Mouse (Mus musculus) hindbrain, postnatal 0 days (tissue): ENCODE measurements around the gene Phactr2. TPM values are rescaled to one million over a fixed set of nuclear protein-coding genes. Genes with fewer than 3 reads are reported as not detected.

Source experiments
- ATAC-seq: fragments of 200-750 bp; cut with Nextera tagmentation; 2 replicates; pipeline ENCODE4 v1.8.0; 2017; ENCODE audit warnings: mild to moderate bottlenecking, moderate TSS enrichment, moderate library complexity
- DNase-seq: peaks from one replicate; pipeline ENCODE4 v3.0.0-alpha.2; 2015; ENCODE audit warnings: low spot score
- H3K27ac ChIP-seq: fragments of 300-500 bp; sonication (generic); 2 replicates; pipeline ENCODE4 v1.5.1; 2014; ENCODE audit warnings: mild to moderate bottlenecking
- H3K27me3 ChIP-seq: fragments of 300-500 bp; sonication (generic); 2 replicates; pipeline ENCODE4 v1.6.1; 2014; ENCODE audit warnings: low read length, mixed read lengths; ENCODE audit not compliant: insufficient read depth
- H3K36me3 ChIP-seq: fragments of 300-500 bp; sonication (generic); 2 replicates; pipeline ENCODE4 v1.6.1; 2014; ENCODE audit warnings: low read length, mixed read lengths; ENCODE audit not compliant: insufficient read depth
- H3K4me1 ChIP-seq: fragments of 300-500 bp; sonication (generic); 2 replicates; pipeline ENCODE4 v1.6.1; 2014; ENCODE audit warnings: antibody characterized with exemption, low read length, mixed read lengths; ENCODE audit not compliant: insufficient read depth
- H3K4me2 ChIP-seq: fragments of 300-500 bp; sonication (generic); 2 replicates; pipeline ENCODE4 v1.6.1; 2014; ENCODE audit warnings: low read depth, mild to moderate bottlenecking, low read length, moderate library complexity, mixed read lengths
- H3K4me3 ChIP-seq: fragments of 300-500 bp; sonication (generic); 2 replicates; pipeline ENCODE4 v1.5.1; 2014; ENCODE audit warnings: low read length
- H3K9ac ChIP-seq: fragments of 300-500 bp; sonication (generic); replicated peaks from 2 replicates; pipeline ENCODE4 v1.6.1; 2014; ENCODE audit warnings: mild to moderate bottlenecking, low read length, moderate library complexity, mixed read lengths
- H3K9me3 ChIP-seq: fragments of 300-500 bp; sonication (generic); 2 replicates; pipeline ENCODE4 v1.6.1; 2016; ENCODE audit warnings: low read length, mixed read lengths
- CTCF ChIP-seq: IDR thresholded peaks from 2 replicates; pipeline ENCODE4 v1.5.1; 2016; ENCODE audit warnings: antibody characterized with exemption, control low read depth, low read depth
- WGBS: fragments of 180-500 bp; shearing (Covaris S2); extraction: QIAGEN DNeasy Blood & Tissue Kit; methylation state at CpG from one replicate; pipeline ENCODE4 v1.1.7; 2014; 5-methylcytosine and 5-hydroxymethylcytosine counted together
- polyA plus RNA-seq: library from polyadenylated mRNA; unstranded; fragments of >200 nt; fragmentation: Nextera tagmentation; extraction: Ambion mirVana; gene quantifications from 2 replicates; pipeline ENCODE4 v1.2.1, GENCODE M21; 2015
- total RNA-seq: library from RNA; depleted of rRNA; stranded (reverse); fragments of >200 nt; gene quantifications from 2 replicates; pipeline ENCODE4 v1.2.3, GENCODE M21; 2014

Phactr2 gene
- total and polyA plus RNA-seq, 2 experiments from 2014 or later = 10.2 to 11.8 TPM

GRCm38 (mm10) chr10:13427599-13427998 lies 46.6 kb downstream of the Phactr2 start:
- TF ChIP-seq CTCF = no peak
- DNase-seq = no peak

GRCm38 (mm10) chr10:13425198-13425597 lies 49.0 kb downstream of the Phactr2 start:
- H3K27ac ChIP-seq = no peak overlapping the region
- no peak overlapping the region for H3K4me3 ChIP-seq
- DNase-seq = no peak
- no peak for TF ChIP-seq CTCF
- no peaks in the 10 kb centered on the region for H3K4me1 ChIP-seq
- H3K9ac ChIP-seq = no peak overlapping the region
- H3K9me3 ChIP-seq = no peaks in the 10 kb centered on the region
- no peak for ATAC-seq
- no peak overlapping the region for H3K4me2 ChIP-seq
- no peaks in the 10 kb centered on the region for H3K27me3 ChIP-seq
- WGBS = 79% methylated on average over 9 of the region's 9 CpGs
- H3K36me3 ChIP-seq = no peaks in the 10 kb centered on the region

More at GRCm38 (mm10) chr10:13427599-13427998, 46.6 kb downstream of the Phactr2 start:
- Histone ChIP-seq H3K27me3 (no peaks in the 10 kb centered on the region), H3K4me1 (no peaks in the 10 kb centered on the region), H3K36me3 (no peaks in the 10 kb centered on the region), H3K9ac (no peak overlapping the region), H3K4me2 (no peak overlapping the region), H3K9me3 (no peaks in the 10 kb centered on the region), H3K4me3 (no peak overlapping the region), H3K27ac (no peak overlapping the region)
- ATAC-seq = no peak
- WGBS = 68% methylated on average over 10 of the region's 10 CpGs

GRCm38 (mm10) chr10:13424508-13424907 lies 49.7 kb downstream of the Phactr2 start:
- Histone ChIP-seq H3K9me3 (no peaks in the 10 kb centered on the region), H3K4me2 (no peak overlapping the region), H3K27me3 (no peaks in the 10 kb centered on the region), H3K36me3 (no peaks in the 10 kb centered on the region), H3K27ac (no peak overlapping the region), H3K4me1 (no peaks in the 10 kb centered on the region), H3K4me3 (no peak overlapping the region), H3K9ac (no peak overlapping the region)
- 92% methylated on average over 17 of the region's 17 CpGs for WGBS
- no peak for ATAC-seq
- DNase-seq = no peak
- no peak for TF ChIP-seq CTCF

- H3K4me2 ChIP-seq = no peak overlapping the region
- no peak for DNase-seq
- WGBS = 92% methylated on average over 10 of the region's 10 CpGs
- H3K36me3 ChIP-seq = no peaks in the 10 kb centered on the region
- no peak for ATAC-seq
- no peak overlapping the region for H3K9ac ChIP-seq
- H3K4me3 ChIP-seq = no peak overlapping the region
- no peaks in the 10 kb centered on the region for H3K9me3 ChIP-seq
- H3K27ac ChIP-seq = no peak overlapping the region
- no peaks in the 10 kb centered on the region for H3K4me1 ChIP-seq
- no peaks in the 10 kb centered on the region for H3K27me3 ChIP-seq
- no peak for TF ChIP-seq CTCF
Measured at GRCm38 (mm10) chr10:13424015-13424414, 50.2 kb downstream of the Phactr2 start.

- Histone ChIP-seq H3K9me3 (no peaks in the 10 kb centered on the region), H3K27me3 (no peaks in the 10 kb centered on the region), H3K4me1 (no peaks in the 10 kb centered on the region), H3K9ac (no peak overlapping the region), H3K4me2 (no peak overlapping the region), H3K4me3 (no peak overlapping the region), H3K27ac (no peak overlapping the region), H3K36me3 (no peaks in the 10 kb centered on the region)
- ATAC-seq = no peak
- TF ChIP-seq CTCF = no peak
- peak; percentile 27 for DNase-seq
- WGBS = 61% methylated on average over 9 of the region's 9 CpGs
Measured at GRCm38 (mm10) chr10:13422121-13422520, 52.1 kb downstream of the Phactr2 start.

GRCm38 (mm10) chr10:13419246-13419645 lies 55.0 kb downstream of the Phactr2 start:
- ATAC-seq (no peak), DNase-seq (no peak)
- Histone ChIP-seq H3K4me1 (no peaks in the 10 kb centered on the region), H3K27ac (no peak overlapping the region), H3K9me3 (no peaks in the 10 kb centered on the region), H3K9ac (no peak overlapping the region), H3K36me3 (no peaks in the 10 kb centered on the region), H3K4me2 (no peak overlapping the region), H3K27me3 (no peaks in the 10 kb centered on the region), H3K4me3 (no peak overlapping the region)
- TF ChIP-seq CTCF = no peak
- 44% methylated on average over 4 of the region's 4 CpGs for WGBS

- ATAC-seq = no peak
- H3K9me3 ChIP-seq = no peaks in the 10 kb centered on the region
- H3K27me3 ChIP-seq = no peaks in the 10 kb centered on the region
Measured at GRCm38 (mm10) chr10:13415489-13416104, 58.6 kb downstream of the Phactr2 start.

More at GRCm38 (mm10) chr10:13415489-13416104, 58.6 kb downstream of the Phactr2 start:
- no peak for TF ChIP-seq CTCF
- Histone ChIP-seq H3K27ac (no peak overlapping the region), H3K36me3 (no peaks in the 10 kb centered on the region), H3K9ac (no peak overlapping the region), H3K4me2 (no peak overlapping the region), H3K4me1 (no peaks in the 10 kb centered on the region), H3K4me3 (no peak overlapping the region)
- WGBS = 46% methylated on average over 8 of the region's 8 CpGs
- DNase-seq = no peak
